Mouse (Mus musculus): ENCODE measurements around the gene Tnfaip2. TPM values are rescaled to one million over a fixed set of nuclear protein-coding genes. Genes with fewer than 3 reads are reported as not detected.

The Tnfaip2 gene
- polyA plus RNA-seq, 1 experiment from 2014 or later: 1.2 TPM

GRCm38 (mm10) chr12:111448931-111449705 is 6.8 kb downstream of the Tnfaip2 start:
- H3K4me2 ChIP-seq (ENCODE audit: low read length): no peak overlapping the region
- H3K36me3 ChIP-seq (ENCODE audit: control insufficient read depth, insufficient read depth, low read length): no peaks in the 10 kb centered on the region
- H3K4me3 ChIP-seq (ENCODE audit: low read length): no peak overlapping the region
- WGBS: 18% methylated on average over 12 of the region's 14 CpGs
- no peak for ATAC-seq
- H3K9me3 ChIP-seq (ENCODE audit: control insufficient read depth, low read length): no peaks in the 10 kb centered on the region
- no peak overlapping the region for H3K27ac ChIP-seq (ENCODE audit: low read depth, low read length)
- peaks cover 69% of the 10 kb centered on the region for H3K27me3 ChIP-seq (replicated peaks; ENCODE audit: control insufficient read depth, insufficient read depth, low read length)
- no peak overlapping the region for H3K9ac ChIP-seq (ENCODE audit: low read depth, low read length)
- peaks cover 9% of the 10 kb centered on the region for H3K4me1 ChIP-seq (ENCODE audit: control insufficient read depth, insufficient read depth, low read depth, low read length)

DNA sequence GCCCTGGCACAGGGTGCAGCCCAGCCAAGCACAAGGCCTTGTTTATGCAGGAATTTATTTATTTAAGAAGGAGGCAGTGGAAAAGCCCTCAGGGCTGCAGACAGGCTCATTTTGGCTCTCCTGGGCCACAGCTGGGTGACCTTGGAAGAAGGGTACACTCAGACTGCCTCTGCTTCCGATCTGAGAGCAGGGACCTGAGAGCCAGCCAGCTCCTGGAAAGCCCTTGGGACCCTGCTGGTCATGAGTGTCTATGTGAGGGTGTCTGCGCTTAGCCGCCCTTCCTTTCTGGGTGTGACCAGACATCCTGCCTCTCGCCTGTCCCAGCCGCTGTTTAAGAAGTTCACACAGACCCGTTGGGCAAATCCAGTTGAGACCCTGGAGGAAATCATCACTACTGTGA is 8.1 kb downstream of the Tnfaip2 start:
- WGBS: 42% methylated on average over 6 of the region's 6 CpGs
- H3K4me2 ChIP-seq (ENCODE audit: low read length): no peak overlapping the region
- no peak overlapping the region for H3K4me3 ChIP-seq (ENCODE audit: low read length)
- no peak overlapping the region; the same call in 1 of the 2 replicates for H3K9ac ChIP-seq (ENCODE audit: low read depth, low read length)
- H3K9me3 ChIP-seq (ENCODE audit: control insufficient read depth, low read length): no peaks in the 10 kb centered on the region
- ATAC-seq: no peak
- H3K27ac ChIP-seq (ENCODE audit: low read depth, low read length): no peak overlapping the region
- H3K27me3 ChIP-seq (replicated peaks; ENCODE audit: control insufficient read depth, insufficient read depth, low read length): peaks cover 56% of the 10 kb centered on the region
- no peaks in the 10 kb centered on the region for H3K36me3 ChIP-seq (ENCODE audit: control insufficient read depth, insufficient read depth, low read length)
- H3K4me1 ChIP-seq (ENCODE audit: control insufficient read depth, insufficient read depth, low read depth, low read length): peaks cover 9% of the 10 kb centered on the region

- WGBS: 87% methylated on average over 7 of the region's 7 CpGs
- peaks cover 44% of the 10 kb centered on the region for H3K27me3 ChIP-seq (replicated peaks; ENCODE audit: control insufficient read depth, insufficient read depth, low read length)
Observed at GRCm38 (mm10) chr12:111451561-111451960, 9.3 kb downstream of the Tnfaip2 start.

DNA sequence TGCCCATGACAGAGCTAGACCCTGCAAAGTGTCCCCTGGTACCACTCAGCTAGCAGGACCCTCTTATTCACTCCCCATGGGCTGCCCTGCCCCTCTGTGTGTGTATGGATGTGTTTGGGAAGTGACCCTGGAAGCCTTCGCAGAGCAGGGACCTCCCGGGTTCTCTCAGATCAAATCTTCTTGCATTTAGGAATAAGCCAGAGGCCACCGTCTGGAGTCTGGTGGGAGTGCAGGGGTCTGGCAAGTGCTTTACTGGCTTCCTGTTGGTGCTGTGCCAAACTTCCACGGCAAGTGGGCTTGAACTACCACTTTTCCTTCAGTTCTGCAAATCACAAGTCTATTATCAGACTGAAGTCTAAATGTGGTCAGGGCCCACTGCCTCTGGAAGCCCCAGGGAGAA is 11.8 kb downstream of the Tnfaip2 start:
- ATAC-seq: no peak
- H3K4me1 ChIP-seq (ENCODE audit: control insufficient read depth, insufficient read depth, low read depth, low read length): no peaks in the 10 kb centered on the region
- no peak overlapping the region for H3K27ac ChIP-seq (ENCODE audit: low read depth, low read length)
- 26% methylated on average over 4 of the region's 4 CpGs for WGBS
- no peaks in the 10 kb centered on the region for H3K36me3 ChIP-seq (ENCODE audit: control insufficient read depth, insufficient read depth, low read length)
- peaks cover 21% of the 10 kb centered on the region for H3K27me3 ChIP-seq (replicated peaks; ENCODE audit: control insufficient read depth, insufficient read depth, low read length)
- H3K4me2 ChIP-seq (ENCODE audit: low read length): no peak overlapping the region
- no peak overlapping the region for H3K9ac ChIP-seq (ENCODE audit: low read depth, low read length)
- H3K4me3 ChIP-seq (ENCODE audit: low read length): no peak overlapping the region
- no peaks in the 10 kb centered on the region for H3K9me3 ChIP-seq (ENCODE audit: control insufficient read depth, low read length)

More at GRCm38 (mm10) chr12:111451561-111451960, 9.3 kb downstream of the Tnfaip2 start:
- Histone ChIP-seq H3K27ac (ENCODE audit: low read depth, low read length) (no peak overlapping the region), H3K4me3 (ENCODE audit: low read length) (no peak overlapping the region), H3K9me3 (ENCODE audit: control insufficient read depth, low read length) (no peaks in the 10 kb centered on the region), H3K36me3 (ENCODE audit: control insufficient read depth, insufficient read depth, low read length) (no peaks in the 10 kb centered on the region), H3K4me1 (ENCODE audit: control insufficient read depth, insufficient read depth, low read depth, low read length) (no peaks in the 10 kb centered on the region), H3K4me2 (ENCODE audit: low read length) (no peak overlapping the region), H3K9ac (ENCODE audit: low read depth, low read length) (no peak overlapping the region)
- no peak for ATAC-seq

DNA sequence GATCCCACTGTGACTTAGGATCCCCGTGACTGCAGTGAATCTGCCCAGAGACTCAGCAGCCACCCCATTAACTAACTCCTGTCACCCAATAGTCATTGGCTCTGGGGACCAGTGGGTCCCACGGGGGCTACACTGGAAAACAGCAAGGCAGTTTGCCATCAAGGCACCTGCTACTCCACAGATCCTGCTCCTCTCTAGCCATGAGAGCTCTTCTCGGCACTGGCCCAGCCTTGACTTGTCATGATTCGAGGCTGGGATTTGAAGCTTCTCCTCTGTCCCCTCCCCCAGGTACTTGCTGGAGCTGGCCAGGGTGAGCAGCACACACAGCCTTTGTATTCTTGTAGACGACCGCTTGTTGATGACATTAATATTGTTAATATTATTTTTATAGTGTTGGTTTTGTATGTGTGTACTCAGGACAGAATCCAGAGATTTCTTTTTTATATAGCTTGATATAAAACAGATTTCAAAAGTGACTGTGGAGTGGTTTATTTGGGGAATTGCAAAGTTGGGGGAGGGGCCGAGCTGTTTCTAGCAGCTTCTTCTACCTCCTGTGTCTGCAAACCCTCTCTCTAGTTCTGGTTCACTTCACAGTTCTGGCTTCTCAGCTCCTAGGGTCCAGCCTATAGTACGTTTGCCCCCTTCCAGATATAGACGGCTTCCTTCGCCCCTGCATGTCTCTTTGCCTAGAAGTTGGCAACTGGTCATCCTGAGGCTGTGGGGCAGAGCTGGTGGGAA is 12.4 kb downstream of the Tnfaip2 start:
- H3K9me3 ChIP-seq (ENCODE audit: control insufficient read depth, low read length): no peaks in the 10 kb centered on the region
- H3K4me2 ChIP-seq (ENCODE audit: low read length): no peak overlapping the region
- H3K36me3 ChIP-seq (ENCODE audit: control insufficient read depth, insufficient read depth, low read length): no peaks in the 10 kb centered on the region
- no peaks in the 10 kb centered on the region for H3K4me1 ChIP-seq (ENCODE audit: control insufficient read depth, insufficient read depth, low read depth, low read length)
- 66% methylated on average over 10 of the region's 10 CpGs for WGBS
- no peak overlapping the region for H3K9ac ChIP-seq (ENCODE audit: low read depth, low read length)
- ATAC-seq: no peak
- no peak overlapping the region for H3K4me3 ChIP-seq (ENCODE audit: low read length)
- no peak overlapping the region for H3K27ac ChIP-seq (ENCODE audit: low read depth, low read length)
- H3K27me3 ChIP-seq (replicated peaks; ENCODE audit: control insufficient read depth, insufficient read depth, low read length): peaks cover 14% of the 10 kb centered on the region

DNA sequence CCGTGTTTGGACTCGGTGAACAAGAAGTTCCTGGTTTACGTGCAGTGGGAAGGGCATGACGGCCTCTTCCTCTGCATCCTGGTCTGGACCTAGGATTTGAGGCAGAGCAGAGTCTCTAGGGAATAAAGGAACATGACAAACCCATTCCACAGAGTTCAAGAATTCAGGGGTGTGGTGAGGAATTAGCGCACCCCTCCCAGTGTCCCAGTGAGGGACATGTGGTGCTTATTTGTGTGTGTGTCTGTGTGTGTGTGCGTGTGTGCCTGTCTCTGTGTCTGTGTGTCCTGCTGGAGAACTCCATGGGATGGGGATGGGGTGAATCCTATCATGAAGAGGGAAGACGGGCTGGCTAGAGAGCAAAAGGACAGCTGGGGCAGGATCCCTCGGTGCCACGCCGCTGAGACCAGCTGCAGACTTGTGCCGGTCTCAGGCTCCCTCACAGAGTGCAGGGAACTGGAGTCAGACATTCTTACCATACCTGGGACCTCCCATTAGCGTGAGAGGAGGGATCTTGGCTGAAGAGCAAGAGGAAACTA is 13.1 kb downstream of the Tnfaip2 start:
- Histone ChIP-seq H3K4me2 (ENCODE audit: low read length) (no peak overlapping the region), H3K9ac (ENCODE audit: low read depth, low read length) (no peak overlapping the region), H3K9me3 (ENCODE audit: control insufficient read depth, low read length) (no peaks in the 10 kb centered on the region), H3K4me1 (ENCODE audit: control insufficient read depth, insufficient read depth, low read depth, low read length) (no peaks in the 10 kb centered on the region), H3K27me3 (replicated peaks; ENCODE audit: control insufficient read depth, insufficient read depth, low read length) (peaks cover 8% of the 10 kb centered on the region), H3K36me3 (ENCODE audit: control insufficient read depth, insufficient read depth, low read length) (no peaks in the 10 kb centered on the region), H3K27ac (ENCODE audit: low read depth, low read length) (no peak overlapping the region), H3K4me3 (ENCODE audit: low read length) (no peak overlapping the region)
- no peak for ATAC-seq
- 81% methylated on average over 12 of the region's 12 CpGs for WGBS

DNA sequence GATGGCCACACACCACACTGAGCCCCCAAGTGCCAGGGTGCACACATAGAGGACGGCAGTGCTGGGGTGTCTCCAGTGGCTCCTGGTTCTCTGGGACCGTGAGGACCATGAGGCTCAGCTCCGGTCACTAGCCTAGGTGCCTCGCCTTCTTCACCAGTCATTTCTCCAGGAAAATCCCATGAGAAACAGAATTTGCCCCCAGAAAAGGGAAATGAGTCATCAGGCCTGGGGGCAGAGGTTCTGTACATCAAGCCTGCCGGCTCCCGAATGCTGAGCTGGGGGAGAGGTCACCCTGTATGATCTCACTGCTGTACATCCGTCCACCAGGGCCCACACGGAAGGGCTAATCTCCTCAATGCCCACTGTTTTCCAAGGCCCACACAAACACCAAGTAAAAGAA is 13.6 kb downstream of the Tnfaip2 start:
- ATAC-seq: no peak
- peaks cover 3% of the 10 kb centered on the region for H3K27me3 ChIP-seq (replicated peaks; ENCODE audit: control insufficient read depth, insufficient read depth, low read length)
- H3K36me3 ChIP-seq (ENCODE audit: control insufficient read depth, insufficient read depth, low read length): no peaks in the 10 kb centered on the region
- H3K27ac ChIP-seq (ENCODE audit: low read depth, low read length): no peak overlapping the region
- H3K4me1 ChIP-seq (ENCODE audit: control insufficient read depth, insufficient read depth, low read depth, low read length): no peaks in the 10 kb centered on the region
- H3K9ac ChIP-seq (ENCODE audit: low read depth, low read length): no peak overlapping the region
- H3K4me2 ChIP-seq (ENCODE audit: low read length): no peak overlapping the region
- WGBS: 67% methylated on average over 8 of the region's 8 CpGs
- no peak overlapping the region for H3K4me3 ChIP-seq (ENCODE audit: low read length)
- H3K9me3 ChIP-seq (ENCODE audit: control insufficient read depth, low read length): no peaks in the 10 kb centered on the region

DNA sequence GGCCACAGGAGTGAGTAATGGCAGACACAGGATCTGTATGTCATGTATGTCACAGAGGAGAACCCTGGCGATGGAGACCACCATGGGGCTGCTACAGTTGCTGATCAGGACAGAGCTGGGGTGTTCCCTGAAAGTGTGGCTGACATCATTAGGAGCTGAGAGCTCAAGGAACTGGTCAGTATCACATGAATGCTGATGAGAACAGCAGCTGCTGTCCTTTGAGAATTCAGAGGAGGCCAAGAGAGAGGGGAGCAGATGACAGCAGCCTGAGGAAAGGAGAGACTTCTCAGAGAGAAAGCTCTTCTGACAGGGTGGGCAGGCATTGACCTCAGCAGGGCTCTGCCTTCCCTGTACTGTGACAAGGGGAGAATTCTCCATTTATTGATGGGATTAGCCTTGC is 15.5 kb downstream of the Tnfaip2 start:
- H3K27me3 ChIP-seq (replicated peaks; ENCODE audit: control insufficient read depth, insufficient read depth, low read length): no peaks in the 10 kb centered on the region; the same call in none of the 2 replicates
- H3K9ac ChIP-seq (ENCODE audit: low read depth, low read length): no peak overlapping the region
- H3K9me3 ChIP-seq (ENCODE audit: control insufficient read depth, low read length): no peaks in the 10 kb centered on the region
- no peak overlapping the region for H3K4me3 ChIP-seq (ENCODE audit: low read length)
- WGBS: 96% methylated on average over 1 of the region's 1 CpGs
- ATAC-seq: no peak
- H3K27ac ChIP-seq (ENCODE audit: low read depth, low read length): no peak overlapping the region
- H3K36me3 ChIP-seq (ENCODE audit: control insufficient read depth, insufficient read depth, low read length): no peaks in the 10 kb centered on the region
- H3K4me1 ChIP-seq (ENCODE audit: control insufficient read depth, insufficient read depth, low read depth, low read length): no peaks in the 10 kb centered on the region
- no peak overlapping the region for H3K4me2 ChIP-seq (ENCODE audit: low read length)

DNA sequence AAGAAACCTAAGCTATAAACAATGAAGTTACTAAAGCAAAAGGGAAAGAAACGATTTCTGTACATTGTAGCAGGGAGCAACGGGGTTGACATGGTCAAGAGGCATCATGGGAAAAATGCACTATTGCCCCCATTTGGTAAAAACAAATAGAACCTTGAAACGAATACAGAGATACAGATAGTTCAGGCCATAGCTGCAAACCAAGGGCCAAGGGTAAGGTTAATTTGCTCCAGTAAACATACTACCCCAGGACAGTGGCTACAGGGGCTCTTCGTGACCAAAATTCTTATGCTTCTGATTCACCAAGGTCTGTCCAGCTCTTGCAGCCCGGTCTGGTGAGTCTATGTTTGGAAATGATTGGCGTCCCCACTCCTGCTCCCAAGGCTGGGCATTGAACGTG is 21.3 kb downstream of the Tnfaip2 start:
- H3K4me1 ChIP-seq (ENCODE audit: control insufficient read depth, insufficient read depth, low read depth, low read length): no peaks in the 10 kb centered on the region
- H3K27ac ChIP-seq (ENCODE audit: low read depth, low read length): no peak overlapping the region
- H3K4me2 ChIP-seq (ENCODE audit: low read length): no peak overlapping the region
- 83% methylated on average over 7 of the region's 7 CpGs for WGBS
- H3K36me3 ChIP-seq (ENCODE audit: control insufficient read depth, insufficient read depth, low read length): no peaks in the 10 kb centered on the region
- no peaks in the 10 kb centered on the region for H3K27me3 ChIP-seq (replicated peaks; ENCODE audit: control insufficient read depth, insufficient read depth, low read length)
- H3K9me3 ChIP-seq (ENCODE audit: control insufficient read depth, low read length): no peaks in the 10 kb centered on the region
- no peak overlapping the region for H3K4me3 ChIP-seq (ENCODE audit: low read length)
- no peak for ATAC-seq
- H3K9ac ChIP-seq (ENCODE audit: low read depth, low read length): no peak overlapping the region
